Mouse (Mus musculus) right cerebral cortex, postnatal 10 days (tissue): ENCODE results near the gene Sft2d2.
A peak's percentile ranks its signal among the peaks of the same experiment; 100 is the strongest.

Experiments
- DNase-seq, 2 experiments: peaks; one replicate each; pipeline ENCODE4 v3.0.0; 2021; ENCODE audit warnings: low spot score in 2 of 2

Sft2d2 gene

DNA sequence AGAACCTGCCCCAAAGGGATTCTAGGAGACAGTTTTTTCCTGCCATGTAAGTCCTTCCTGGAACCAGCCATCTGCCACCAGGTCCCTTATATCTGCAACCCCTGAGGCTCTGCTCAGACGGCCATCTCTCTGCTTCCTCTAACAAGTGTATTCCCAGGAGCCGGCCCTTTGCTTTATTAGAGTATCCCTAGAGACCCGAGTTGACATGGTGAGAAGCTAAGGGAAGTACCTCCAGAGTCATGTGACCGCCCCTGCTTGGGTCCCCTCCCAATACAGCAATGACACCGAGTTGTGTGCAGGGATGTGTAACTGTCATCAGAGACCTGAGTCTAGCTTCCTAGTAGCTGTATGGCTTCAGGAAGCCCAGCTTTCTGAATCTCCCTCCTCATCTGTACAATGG lies 61.0 kb downstream of the Sft2d2 start:
- no peak for DNase-seq

DNA sequence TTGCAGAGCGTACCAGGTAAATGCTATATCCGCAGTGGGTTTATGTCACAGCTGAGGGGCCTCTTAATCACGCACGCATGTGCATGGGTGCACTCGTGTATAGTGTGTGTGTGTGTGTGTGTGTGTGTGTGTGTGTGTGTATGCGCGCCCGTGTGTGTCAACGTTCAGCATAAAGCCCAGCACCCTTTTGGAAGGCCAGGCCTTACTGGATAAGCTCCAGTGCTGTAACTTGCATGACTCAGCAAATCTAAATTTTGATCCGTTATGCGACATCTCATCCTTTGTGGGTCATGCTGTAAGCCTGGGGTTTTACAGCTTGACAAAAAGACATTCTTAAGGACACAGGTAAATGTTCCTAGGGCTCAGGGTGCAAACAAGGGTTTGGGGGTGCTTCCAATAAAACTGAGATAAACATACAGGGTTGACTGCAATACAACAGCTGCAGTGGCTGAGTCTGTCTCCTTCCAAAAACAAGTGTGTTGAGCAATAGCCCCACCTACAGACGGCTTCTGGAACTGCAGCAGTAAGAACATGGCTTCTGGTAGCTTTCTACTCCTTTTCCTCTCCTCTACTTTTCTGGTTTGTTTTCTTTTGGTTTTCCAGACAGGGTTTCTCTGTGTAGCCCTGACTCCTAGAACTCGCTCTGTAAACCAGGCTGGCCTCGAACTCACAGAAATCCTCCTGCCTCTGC lies 61.9 kb downstream of the Sft2d2 start:
- peak; percentile 84 to 86 for DNase-seq

DNA sequence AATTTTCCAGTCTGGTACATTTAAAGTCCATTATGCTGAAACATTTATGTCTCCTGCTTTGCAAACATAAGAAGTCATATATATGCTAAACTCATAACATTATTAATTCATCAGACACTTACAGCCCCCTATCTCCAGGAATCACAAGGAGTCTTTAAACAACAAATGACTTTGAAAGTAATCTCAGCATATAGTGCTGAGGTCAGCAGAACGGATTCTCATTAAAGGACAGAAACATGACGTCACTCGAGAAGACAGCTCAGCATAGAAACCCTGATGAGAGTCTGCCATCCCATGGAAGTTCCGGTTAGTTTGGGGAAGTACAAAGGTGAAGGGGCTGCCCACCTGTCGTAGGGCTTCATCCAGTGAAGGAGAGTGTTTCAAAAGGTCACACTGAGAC lies 64.7 kb downstream of the Sft2d2 start:
- DNase-seq: no peak
